Mouse (Mus musculus): ENCODE measurements at regions not wholly inside any gene's neighbourhood (a gene's known extent, or its start where the extent isn't known, plus 50 kb on each side); places are given as distances from the start of the nearest gene placed in this dataset.

DNA sequence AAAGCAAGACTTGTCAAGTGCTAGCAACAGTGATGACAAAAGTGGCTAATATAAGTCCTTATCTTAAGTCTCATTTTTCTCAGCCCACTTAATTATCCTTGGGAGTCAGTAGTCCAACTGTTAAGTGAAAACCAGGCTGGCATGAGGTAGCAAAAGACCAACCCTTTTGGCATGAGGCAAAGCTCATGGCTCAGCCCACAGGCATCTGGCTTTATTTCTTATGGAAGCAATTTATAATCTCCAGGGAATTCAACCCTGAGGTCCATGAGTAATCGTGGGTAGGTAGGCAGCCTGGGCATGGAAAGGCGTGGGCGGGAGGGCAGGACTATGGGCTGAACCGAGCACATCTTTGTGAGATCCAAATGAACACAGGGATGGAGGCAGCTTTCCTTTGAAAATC lies 950.4 kb downstream of the Ttll7 start:
- TF ChIP-seq POLR2A (IDR thresholded peaks at IDR 0.05; ENCODE audit: borderline replicate concordance, low read depth, low read length) (no peak), CTCF (IDR thresholded peaks at IDR 0.05; ENCODE audit: low read depth, low read length) (no peak)
